Mouse (Mus musculus) heart, adult 2 months (tissue): Measurements from ENCODE around the gene Myom1.

Experiments
- CTCF ChIP-seq: fragments of 200-600 bp; IDR thresholded peaks from 2 replicates; pipeline ENCODE4 v1.8.1; 2022; ENCODE audit warnings: antibody characterized with exemption, mild to moderate bottlenecking, moderate library complexity
- POLR2A ChIP-seq: fragments of 200-500 bp; IDR thresholded peaks from 2 replicates; pipeline ENCODE4 v1.6.1; 2011; ENCODE audit warnings: mild to moderate bottlenecking, low read depth, low read length, control low read depth; ENCODE audit not compliant: insufficient read depth

DNA sequence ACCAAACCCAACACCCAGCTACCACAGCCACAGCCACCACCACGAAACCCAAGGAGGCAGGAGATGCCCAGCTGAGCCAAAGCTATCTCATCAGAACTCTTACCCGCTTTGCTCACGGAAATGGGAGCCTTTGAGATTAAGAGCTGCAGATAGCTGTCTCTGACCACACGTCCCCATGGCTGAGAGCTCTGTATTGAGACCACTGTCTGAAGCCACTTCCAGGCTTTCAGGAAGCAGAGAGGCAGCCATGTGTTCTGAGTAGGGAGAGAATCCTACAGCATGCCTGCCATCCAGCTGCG is 38.1 kb downstream of the Myom1 start:
- TF ChIP-seq POLR2A (no peak), CTCF (no peak)
